Mouse (Mus musculus): ENCODE measurements at regions not wholly inside any gene's neighbourhood (a gene's known extent, or its start where the extent isn't known, plus 50 kb on each side); places are given as distances from the start of the nearest gene placed in this dataset.

DNA sequence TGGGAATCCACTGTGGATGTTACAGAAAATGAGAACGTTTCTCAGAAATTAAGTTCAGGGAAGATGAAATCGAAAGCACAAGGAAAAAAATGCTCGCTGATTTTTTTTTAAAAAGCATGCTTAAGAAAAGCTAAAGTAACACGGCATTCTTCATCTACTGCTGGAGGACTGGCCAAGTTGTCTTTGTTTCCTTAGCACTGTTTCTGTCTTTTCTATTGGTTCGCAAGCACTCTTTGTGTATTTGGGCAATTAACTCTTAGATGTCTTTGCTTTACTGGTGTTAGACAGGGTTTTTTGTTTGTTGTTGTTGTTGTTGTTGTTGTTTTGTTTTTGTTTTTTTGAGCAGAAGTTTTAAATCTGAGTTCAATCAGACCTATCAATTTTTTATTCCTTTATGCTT lies 301.4 kb upstream of the Noct start:
- TF ChIP-seq CTCF (IDR thresholded peaks at IDR 0.05; ENCODE audit: extremely low read depth, insufficient read depth, low read length) (no peak), POLR2A (IDR thresholded peaks at IDR 0.05; ENCODE audit: extremely low read depth, insufficient read depth, low read length) (no peak)

Data from cortical plate, adult 2 months (tissue).